Mouse (Mus musculus) thymus, adult 2 months (tissue): ENCODE data around the gene Mrps23.

Experiments used
- CTCF ChIP-seq: fragments of 200-500 bp; IDR thresholded peaks from 2 replicates; pipeline ENCODE4 v1.5.1; 2012; ENCODE audit warnings: mild to moderate bottlenecking, control low read depth, low read length, moderate library complexity, borderline replicate concordance; ENCODE audit not compliant: control insufficient read depth, poor library complexity, insufficient read depth; ENCODE audit errors: extremely low read depth
- POLR2A ChIP-seq: fragments of 200-500 bp; IDR thresholded peaks from 2 replicates; pipeline ENCODE4 v1.6.1; 2012; ENCODE audit warnings: mild to moderate bottlenecking, low read length, control low read depth, moderate library complexity; ENCODE audit not compliant: control insufficient read depth, poor library complexity, insufficient read depth; ENCODE audit errors: extremely low read depth

- TF ChIP-seq POLR2A (no peak; the same call in 1 of the 2 replicates), CTCF (peak; percentile 52; the same call in 1 of the 2 replicates)
These were observed at the start of gene Mrps23 for GRCm38 (mm10) chr11:88203712-88204532.
